Mouse (Mus musculus) MEL (cell line): ENCODE measurements at regions not wholly inside any gene's neighbourhood (a gene's known extent, or its start where the extent isn't known, plus 50 kb on each side); places are given as distances from the start of the nearest gene placed in this dataset.

Experiments
- DNase-seq: peaks from one replicate; pipeline ENCODE4 v3.0.0; 2011; ENCODE audit warnings: low read depth, low spot score
- H3K27ac ChIP-seq: 2 replicates; pipeline ENCODE4 v1.5.1; 2012; ENCODE audit warnings: low read depth, mild to moderate bottlenecking, control low read depth, low read length, moderate library complexity; ENCODE audit not compliant: control insufficient read depth
- H3K27me3 ChIP-seq, 2 experiments: fragments of 150-350 bp in 1 of 2; sonication (generic) in 1 of 2; 2 replicates each; pipeline ENCODE4 v1.6.1; 2012; ENCODE audit warnings: low read length in 2 of 2, mild to moderate bottlenecking in 2 of 2, improper control_type of control experiment in 1 of 2, moderate library complexity in 1 of 2; ENCODE audit not compliant: insufficient read depth in 2 of 2, control insufficient read depth in 1 of 2
- H3K36me3 ChIP-seq, 2 experiments: 2 replicates each; pipeline ENCODE4 v1.6.1; 2012 to 2014; ENCODE audit warnings: low read length in 2 of 2, improper control_type of control experiment in 1 of 2, inconsistent platforms in 1 of 2, mild to moderate bottlenecking in 1 of 2; ENCODE audit not compliant: insufficient read depth in 2 of 2, control insufficient read depth in 1 of 2
- H3K4me1 ChIP-seq, 2 experiments: fragments of 150-350 bp in 1 of 2; sonication (generic) in 1 of 2; 2 replicates each; pipeline ENCODE4 v1.6.1; 2012; ENCODE audit warnings: low read length in 2 of 2, improper control_type of control experiment in 1 of 2, mild to moderate bottlenecking in 1 of 2; ENCODE audit not compliant: insufficient read depth in 2 of 2, control insufficient read depth in 1 of 2
- H3K4me3 ChIP-seq, 2 experiments: fragments of 150-350 bp in 1 of 2; sonication (generic) in 1 of 2; 2 replicates each; pipeline ENCODE4 v1.5.1; 2012; ENCODE audit warnings: low read depth in 2 of 2, low read length in 2 of 2, mild to moderate bottlenecking in 2 of 2, moderate library complexity in 2 of 2, control low read depth in 1 of 2, improper control_type of control experiment in 1 of 2; ENCODE audit not compliant: control insufficient read depth in 1 of 2, insufficient read depth in 1 of 2
- H3K79me2 ChIP-seq: 2 replicates; pipeline ENCODE4 v1.6.1; 2012; ENCODE audit warnings: mild to moderate bottlenecking, low read length, moderate library complexity; ENCODE audit not compliant: control insufficient read depth, poor library complexity, insufficient read depth
- H3K9ac ChIP-seq: 2 replicates; pipeline ENCODE4 v1.6.1; 2012; ENCODE audit warnings: low read depth, mild to moderate bottlenecking, control low read depth, low read length, moderate library complexity; ENCODE audit not compliant: control insufficient read depth, poor library complexity, severe bottlenecking
- H3K9me3 ChIP-seq: fragments of 150-350 bp; sonication (generic); replicated peaks from 2 replicates; pipeline ENCODE4 v1.6.1; 2012; ENCODE audit warnings: mild to moderate bottlenecking, low read length, improper control_type of control experiment, moderate library complexity; ENCODE audit not compliant: insufficient read depth
- CHD1 ChIP-seq: IDR thresholded peaks from 2 replicates; pipeline ENCODE4 v1.6.1; 2012; ENCODE audit warnings: low read depth, mild to moderate bottlenecking, inconsistent platforms, low read length, improper control_type of control experiment
- CHD2 ChIP-seq: IDR thresholded peaks from 2 replicates; pipeline ENCODE4 v1.6.1; 2011; ENCODE audit warnings: low read length, improper control_type of control experiment
- E2F4 ChIP-seq: IDR thresholded peaks from 2 replicates; pipeline ENCODE4 v1.6.1; 2011; ENCODE audit warnings: low read depth, low read length, improper control_type of control experiment, borderline replicate concordance
- ELF1 ChIP-seq: IDR thresholded peaks from 2 replicates; pipeline ENCODE4 v1.6.1; 2014; ENCODE audit warnings: low read depth, mild to moderate bottlenecking, inconsistent platforms, low read length, improper control_type of control experiment, moderate library complexity
- ETS1 ChIP-seq: IDR thresholded peaks from 2 replicates; pipeline ENCODE4 v1.6.1; 2012; ENCODE audit warnings: low read depth, mild to moderate bottlenecking, inconsistent platforms, low read length, improper control_type of control experiment, moderate library complexity
- HCFC1 ChIP-seq: IDR thresholded peaks from 2 replicates; pipeline ENCODE4 v1.6.1; 2012; ENCODE audit warnings: low read depth, mild to moderate bottlenecking, inconsistent platforms, low read length, improper control_type of control experiment, moderate library complexity
- JUND ChIP-seq: IDR thresholded peaks from 2 replicates; pipeline ENCODE4 v1.6.1; 2011; ENCODE audit warnings: low read depth, mild to moderate bottlenecking, improper control_type of control experiment, low read length
- KAT2A ChIP-seq: conservative IDR thresholded peaks from 2 replicates; pipeline ENCODE4 v1.6.1; 2012; ENCODE audit warnings: low read depth, low read length, improper control_type of control experiment, inconsistent platforms
- MAX ChIP-seq: IDR thresholded peaks from 2 replicates; pipeline ENCODE4 v1.6.1; 2011; ENCODE audit warnings: low read length, improper control_type of control experiment
- MAZ ChIP-seq: IDR thresholded peaks from 2 replicates; pipeline ENCODE4 v1.6.1; 2012; ENCODE audit warnings: low read depth, mild to moderate bottlenecking, inconsistent platforms, low read length, improper control_type of control experiment
- NRF1 ChIP-seq: IDR thresholded peaks from 2 replicates; pipeline ENCODE4 v1.6.1; 2014; ENCODE audit warnings: low read depth, mild to moderate bottlenecking, inconsistent platforms, low read length, improper control_type of control experiment, moderate library complexity; ENCODE audit not compliant: poor library complexity, insufficient read depth, severe bottlenecking
- POLR2AphosphoS2 ChIP-seq: IDR thresholded peaks from 2 replicates; pipeline ENCODE4 v1.6.1; 2011; ENCODE audit warnings: low read length, improper control_type of control experiment
- POLR2AphosphoS5 ChIP-seq: IDR thresholded peaks from 2 replicates; pipeline ENCODE4 v1.6.1; 2012; ENCODE audit warnings: low read depth, borderline replicate concordance, mild to moderate bottlenecking, inconsistent platforms, low read length, moderate library complexity, mixed read lengths
- RAD21 ChIP-seq: IDR thresholded peaks from 2 replicates; pipeline ENCODE4 v1.6.1; 2011; ENCODE audit warnings: mild to moderate bottlenecking, low read depth, low read length, improper control_type of control experiment
- RCOR1 ChIP-seq: IDR thresholded peaks from 2 replicates; pipeline ENCODE4 v1.6.1; 2012; ENCODE audit warnings: low read depth, mild to moderate bottlenecking, inconsistent platforms, low read length, improper control_type of control experiment
- SIN3A ChIP-seq: IDR thresholded peaks from 2 replicates; pipeline ENCODE4 v1.6.1; 2012; ENCODE audit warnings: low read length, improper control_type of control experiment, inconsistent platforms
- SMC3 ChIP-seq: IDR thresholded peaks from 2 replicates; pipeline ENCODE4 v1.6.1; 2011; ENCODE audit warnings: low read depth, low read length, improper control_type of control experiment
- TAL1 ChIP-seq: IDR thresholded peaks from 2 replicates; pipeline ENCODE4 v1.6.1; 2012; ENCODE audit warnings: mild to moderate bottlenecking, inconsistent platforms, low read length, moderate library complexity, mixed read lengths
- TBP ChIP-seq: IDR thresholded peaks from 2 replicates; pipeline ENCODE4 v1.8.0; 2011; ENCODE audit warnings: low read depth, low read length, improper control_type of control experiment
- TCF12 ChIP-seq: IDR thresholded peaks from 2 replicates; pipeline ENCODE4 v1.6.1; 2014; ENCODE audit warnings: low read depth, mild to moderate bottlenecking, inconsistent platforms, low read length, improper control_type of control experiment, moderate library complexity
- USF1 ChIP-seq: IDR thresholded peaks from 2 replicates; pipeline ENCODE4 v1.6.1; 2014; ENCODE audit warnings: low read depth, mild to moderate bottlenecking, inconsistent platforms, low read length, improper control_type of control experiment, moderate library complexity
- ZC3H11A ChIP-seq: IDR thresholded peaks from 2 replicates; pipeline ENCODE4 v1.6.1; 2012; ENCODE audit warnings: low read depth, mild to moderate bottlenecking, inconsistent platforms, low read length, improper control_type of control experiment
- ZMIZ1 ChIP-seq: IDR thresholded peaks from 2 replicates; pipeline ENCODE4 v1.6.1; 2012; ENCODE audit warnings: low read depth, mild to moderate bottlenecking, inconsistent platforms, low read length, improper control_type of control experiment, moderate library complexity
- ZNF384 ChIP-seq: IDR thresholded peaks from 2 replicates; pipeline ENCODE4 v1.6.1; 2012; ENCODE audit warnings: low read depth, mild to moderate bottlenecking, inconsistent platforms, low read length, improper control_type of control experiment

- H3K27ac ChIP-seq, result no peak overlapping the region
- no peak for DNase-seq
- no peaks in the 10 kb centered on the region for H3K9me3 ChIP-seq
- no peak overlapping the region for H3K9ac ChIP-seq
- H3K36me3 ChIP-seq, result no peaks in the 10 kb centered on the region
- H3K4me3 ChIP-seq, result no peak overlapping the region
- TF ChIP-seq SMC3 (no peak), ZMIZ1 (no peak), ELF1 (no peak), E2F4 (no peak), NRF1 (no peak), ETS1 (no peak), RCOR1 (no peak), KAT2A (no peak), TAL1 (no peak), TCF12 (no peak), JUND (no peak), CHD2 (no peak), MAZ (no peak)
- H3K27me3 ChIP-seq, result no peaks in the 10 kb centered on the region
- no peaks in the 10 kb centered on the region for H3K79me2 ChIP-seq
- H3K4me1 ChIP-seq, result no peaks in the 10 kb centered on the region
Observed at GRCm38 (mm10) chr12:15122586-15123212, 694.0 kb downstream of the Trib2 start.

GRCm38 (mm10) chr12:15115556-15115955, 701.2 kb downstream of the Trib2 start:
- no peaks in the 10 kb centered on the region for H3K36me3 ChIP-seq
- no peak overlapping the region for H3K4me3 ChIP-seq
- DNase-seq, result no peak
- no peaks in the 10 kb centered on the region for H3K9me3 ChIP-seq
- H3K79me2 ChIP-seq, result no peaks in the 10 kb centered on the region
- no peaks in the 10 kb centered on the region for H3K27me3 ChIP-seq
- no peak overlapping the region for H3K27ac ChIP-seq
- H3K4me1 ChIP-seq, result no peaks in the 10 kb centered on the region
- TF ChIP-seq MAX, result no peak
- TF ChIP-seq POLR2AphosphoS5, result no peak
- TF ChIP-seq CHD1, result no peak
- TF ChIP-seq USF1, result no peak
- no peak for TF ChIP-seq SIN3A
- no peak for TF ChIP-seq NRF1
- no peak for TF ChIP-seq ZNF384
- TF ChIP-seq MAZ, result no peak
- TF ChIP-seq HCFC1, result no peak
- no peak for TF ChIP-seq ZMIZ1
- no peak for TF ChIP-seq ELF1
- TF ChIP-seq POLR2AphosphoS2, result no peak
- TF ChIP-seq TBP, result no peak
- no peak for TF ChIP-seq JUND
- TF ChIP-seq ZC3H11A, result no peak
- no peak for TF ChIP-seq RCOR1
- no peak for TF ChIP-seq RAD21
- TF ChIP-seq, all 39 proteins: peak for 0
- no peak overlapping the region for H3K9ac ChIP-seq
